Mouse (Mus musculus): Measurements from ENCODE around the gene Baiap2l2. TPM values are rescaled to one million over a fixed set of nuclear protein-coding genes. Genes with fewer than 3 reads are reported as not detected.

The Baiap2l2 gene
- polyA plus RNA-seq (2014; fragmentation: Nextera tagmentation; extraction: Ambion mirVana): 1.9 and 2.0 TPM in 2 replicates

- no peak within 1 kb of the TSS for H3K4me3 ChIP-seq (replicated peaks; ENCODE audit: low read depth, low read length)
- no peaks in the 10 kb centered on the region for H3K9me3 ChIP-seq (ENCODE audit: control insufficient read depth, low read length)
- no peak within 1 kb of the TSS for H3K9ac ChIP-seq (replicated peaks; ENCODE audit: low read length)
- DNase-seq (no peak), ATAC-seq (ENCODE audit: low FRiP score, low TSS enrichment) (no peak)
- peaks cover 16% of the 10 kb centered on the region; the same call in 1 of the 2 replicates for H3K36me3 ChIP-seq (ENCODE audit: control insufficient read depth, insufficient read depth, low read length)
- H3K4me1 ChIP-seq (ENCODE audit: control insufficient read depth, insufficient read depth, low read length): no peaks in the 10 kb centered on the region
- no peak within 1 kb of the TSS for H3K4me2 ChIP-seq (ENCODE audit: low read length)
- no peaks in the 10 kb centered on the region for H3K27me3 ChIP-seq (ENCODE audit: control insufficient read depth, insufficient read depth, low read length)
- WGBS: 68% methylated on average over 10 of the region's 10 CpGs
- no peak within 1 kb of the TSS for H3K27ac ChIP-seq (replicated peaks; ENCODE audit: low read depth, low read length)
These were observed at the start of gene Baiap2l2 for GRCm38 (mm10) chr15:79285399-79285798. Gene Baiap2l2 (minus strand): TSS chr15:79285537.

GRCm38 (mm10) chr15:79333409-79333808 lies 48.1 kb upstream of the Baiap2l2 start:
- H3K9me3 ChIP-seq (ENCODE audit: control insufficient read depth, low read length): no peaks in the 10 kb centered on the region
- H3K4me3 ChIP-seq (replicated peaks; ENCODE audit: low read depth, low read length): no peak overlapping the region
- H3K9ac ChIP-seq (replicated peaks; ENCODE audit: low read length): no peak overlapping the region
- H3K27me3 ChIP-seq (ENCODE audit: control insufficient read depth, insufficient read depth, low read length): no peaks in the 10 kb centered on the region
- H3K36me3 ChIP-seq (ENCODE audit: control insufficient read depth, insufficient read depth, low read length): no peaks in the 10 kb centered on the region
- ATAC-seq (ENCODE audit: low FRiP score, low TSS enrichment) (no peak), DNase-seq (no peak)
- WGBS: 78% methylated on average over 4 of the region's 4 CpGs
- no peaks in the 10 kb centered on the region for H3K4me1 ChIP-seq (ENCODE audit: control insufficient read depth, insufficient read depth, low read length)
- H3K27ac ChIP-seq (replicated peaks; ENCODE audit: low read depth, low read length): no peak overlapping the region
- no peak overlapping the region for H3K4me2 ChIP-seq (ENCODE audit: low read length)

- ATAC-seq (ENCODE audit: low FRiP score, low TSS enrichment): no peak
- no peak for DNase-seq
- H3K4me1 ChIP-seq (ENCODE audit: control insufficient read depth, insufficient read depth, low read length): peaks cover 18% of the 10 kb centered on the region
- no peak overlapping the region for H3K27ac ChIP-seq (replicated peaks; ENCODE audit: low read depth, low read length)
- no peak overlapping the region for H3K9ac ChIP-seq (replicated peaks; ENCODE audit: low read length)
- no peaks in the 10 kb centered on the region for H3K9me3 ChIP-seq (ENCODE audit: control insufficient read depth, low read length)
- H3K36me3 ChIP-seq (ENCODE audit: control insufficient read depth, insufficient read depth, low read length): no peaks in the 10 kb centered on the region
- H3K4me2 ChIP-seq (ENCODE audit: low read length): no peak overlapping the region
- H3K27me3 ChIP-seq (ENCODE audit: control insufficient read depth, insufficient read depth, low read length): no peaks in the 10 kb centered on the region
- 83% methylated on average over 4 of the region's 4 CpGs for WGBS
- H3K4me3 ChIP-seq (replicated peaks; ENCODE audit: low read depth, low read length): no peak overlapping the region
These were observed 45.2 kb upstream of the Baiap2l2 start for GRCm38 (mm10) chr15:79330521-79330920.

GRCm38 (mm10) chr15:79329979-79330363 lies 44.6 kb upstream of the Baiap2l2 start:
- Histone ChIP-seq H3K4me3 (replicated peaks; ENCODE audit: low read depth, low read length) (no peak overlapping the region), H3K9me3 (ENCODE audit: control insufficient read depth, low read length) (no peaks in the 10 kb centered on the region), H3K9ac (replicated peaks; ENCODE audit: low read length) (no peak overlapping the region), H3K4me2 (ENCODE audit: low read length) (no peak overlapping the region), H3K4me1 (ENCODE audit: control insufficient read depth, insufficient read depth, low read length) (peaks cover 23% of the 10 kb centered on the region), H3K27ac (replicated peaks; ENCODE audit: low read depth, low read length) (no peak overlapping the region), H3K36me3 (ENCODE audit: control insufficient read depth, insufficient read depth, low read length) (no peaks in the 10 kb centered on the region), H3K27me3 (ENCODE audit: control insufficient read depth, insufficient read depth, low read length) (no peaks in the 10 kb centered on the region)
- WGBS: 85% methylated on average over 6 of the region's 6 CpGs
- ATAC-seq (ENCODE audit: low FRiP score, low TSS enrichment) (no peak), DNase-seq (no peak)

- H3K4me2 ChIP-seq (ENCODE audit: low read length): no peak overlapping the region
- no peaks in the 10 kb centered on the region for H3K9me3 ChIP-seq (ENCODE audit: control insufficient read depth, low read length)
- H3K9ac ChIP-seq (replicated peaks; ENCODE audit: low read length): no peak overlapping the region
- DNase-seq (no peak), ATAC-seq (ENCODE audit: low FRiP score, low TSS enrichment) (no peak)
- H3K27me3 ChIP-seq (ENCODE audit: control insufficient read depth, insufficient read depth, low read length): no peaks in the 10 kb centered on the region
- 97% methylated on average over 6 of the region's 6 CpGs for WGBS
- H3K4me3 ChIP-seq (replicated peaks; ENCODE audit: low read depth, low read length): no peak overlapping the region
- H3K27ac ChIP-seq (replicated peaks; ENCODE audit: low read depth, low read length): no peak overlapping the region
- H3K36me3 ChIP-seq (ENCODE audit: control insufficient read depth, insufficient read depth, low read length): no peaks in the 10 kb centered on the region
- peaks cover 23% of the 10 kb centered on the region for H3K4me1 ChIP-seq (ENCODE audit: control insufficient read depth, insufficient read depth, low read length)
These were observed 44.1 kb upstream of the Baiap2l2 start for GRCm38 (mm10) chr15:79329346-79329978.

DNA sequence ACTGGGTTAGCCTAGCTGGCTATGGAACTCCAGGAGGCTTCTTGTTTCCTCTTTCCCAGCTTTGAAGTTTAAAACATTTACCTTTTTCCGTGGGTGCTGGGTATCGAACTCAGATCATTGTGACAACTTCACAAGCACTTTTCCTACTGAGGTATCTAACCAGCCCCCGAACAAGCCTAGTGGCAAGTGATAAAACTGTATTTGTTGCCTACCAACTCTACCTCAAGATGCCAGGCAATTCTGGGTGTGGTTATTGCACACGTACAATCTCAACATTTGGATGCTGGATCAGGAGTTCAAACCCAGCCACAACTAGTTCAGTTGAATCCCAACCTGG lies 43.6 kb upstream of the Baiap2l2 start:
- Histone ChIP-seq H3K4me2 (ENCODE audit: low read length) (peak overlapping the region; percentile 70; the same call in 1 of the 2 replicates), H3K9ac (replicated peaks; ENCODE audit: low read length) (no peak overlapping the region), H3K4me1 (ENCODE audit: control insufficient read depth, insufficient read depth, low read length) (peaks cover 23% of the 10 kb centered on the region), H3K9me3 (ENCODE audit: control insufficient read depth, low read length) (no peaks in the 10 kb centered on the region), H3K27ac (replicated peaks; ENCODE audit: low read depth, low read length) (no peak overlapping the region; the same call in 1 of the 2 replicates), H3K36me3 (ENCODE audit: control insufficient read depth, insufficient read depth, low read length) (no peaks in the 10 kb centered on the region), H3K27me3 (ENCODE audit: control insufficient read depth, insufficient read depth, low read length) (no peaks in the 10 kb centered on the region), H3K4me3 (replicated peaks; ENCODE audit: low read depth, low read length) (no peak overlapping the region)
- 97% methylated on average over 4 of the region's 4 CpGs for WGBS
- peak; percentile 23 for DNase-seq
- ATAC-seq (ENCODE audit: low FRiP score, low TSS enrichment): no peak

DNA sequence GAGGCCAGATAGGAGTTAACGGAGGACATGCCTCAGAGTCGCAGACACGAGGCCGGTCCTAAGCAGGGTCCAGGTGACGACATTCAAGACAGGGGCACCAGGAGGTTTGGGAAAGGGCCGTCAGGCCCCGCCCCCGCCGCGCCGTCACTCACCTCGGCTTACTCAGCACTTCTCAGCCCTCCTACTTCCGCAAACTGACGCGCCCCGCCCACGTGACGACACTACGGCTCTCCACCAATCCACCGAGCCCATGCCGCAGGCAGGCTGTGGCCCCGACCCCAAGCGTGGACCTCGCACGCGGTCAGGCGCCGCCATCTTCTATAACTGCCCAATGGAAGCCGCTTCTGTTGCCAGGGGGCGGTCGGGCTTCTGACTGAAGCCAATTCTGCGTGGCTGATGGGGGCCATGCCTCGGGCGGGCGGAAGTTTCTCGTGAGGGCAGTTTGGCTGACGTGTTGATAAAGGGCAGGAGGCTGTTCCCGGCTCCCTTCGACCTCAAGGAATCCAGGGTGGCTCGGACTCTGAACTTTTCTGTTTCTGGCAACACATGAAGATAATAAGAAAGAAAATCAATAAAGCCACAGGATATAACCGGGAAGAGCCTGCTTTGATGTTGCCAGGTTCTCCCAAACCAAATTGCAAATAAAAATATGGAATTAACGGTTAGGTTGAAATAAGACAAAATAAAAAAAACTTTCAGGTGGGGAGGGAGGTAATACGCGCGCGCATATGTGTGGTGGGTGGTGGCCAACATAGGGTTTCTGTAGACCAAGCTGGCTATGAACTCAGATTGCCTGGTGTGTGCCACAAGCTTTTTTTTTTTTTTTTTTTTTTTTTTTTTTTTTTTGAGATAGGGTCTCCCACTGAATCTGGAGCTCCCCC lies 43.0 kb upstream of the Baiap2l2 start, which contains the start of gene Pla2g6:
TSS of gene Pla2g6 (minus strand) at position 333 of the 881 bp plus-strand sequence.
- DNase-seq (peak; percentile 99), ATAC-seq (ENCODE audit: low FRiP score, low TSS enrichment) (peak; percentile 97)
- peak within 1 kb of the TSS; percentile 70 for H3K4me2 ChIP-seq (ENCODE audit: low read length)

GRCm38 (mm10) chr15:79326971-79327961 lies 41.9 kb upstream of the Baiap2l2 start:
- DNase-seq (peak; percentile 67), ATAC-seq (ENCODE audit: low FRiP score, low TSS enrichment) (peak; percentile 24)
- Histone ChIP-seq H3K36me3 (ENCODE audit: control insufficient read depth, insufficient read depth, low read length) (no peaks in the 10 kb centered on the region), H3K4me1 (ENCODE audit: control insufficient read depth, insufficient read depth, low read length) (peaks cover 23% of the 10 kb centered on the region), H3K4me2 (ENCODE audit: low read length) (peak overlapping the region; percentile 70), H3K4me3 (replicated peaks; ENCODE audit: low read depth, low read length) (peak overlapping the region; percentile 52), H3K27ac (replicated peaks; ENCODE audit: low read depth, low read length) (peak overlapping the region; percentile 93), H3K9ac (replicated peaks; ENCODE audit: low read length) (peak overlapping the region; percentile 70), H3K9me3 (ENCODE audit: control insufficient read depth, low read length) (no peaks in the 10 kb centered on the region), H3K27me3 (ENCODE audit: control insufficient read depth, insufficient read depth, low read length) (no peaks in the 10 kb centered on the region)
- 8% methylated on average over 20 of the region's 20 CpGs for WGBS

More for the DNA sequence above, 43.0 kb upstream of the Baiap2l2 start, which contains the start of gene Pla2g6:
- Histone ChIP-seq H3K4me1 (ENCODE audit: control insufficient read depth, insufficient read depth, low read length) (peaks cover 23% of the 10 kb centered on the region), H3K36me3 (ENCODE audit: control insufficient read depth, insufficient read depth, low read length) (no peaks in the 10 kb centered on the region), H3K9me3 (ENCODE audit: control insufficient read depth, low read length) (no peaks in the 10 kb centered on the region), H3K9ac (replicated peaks; ENCODE audit: low read length) (peak within 1 kb of the TSS; percentile 70), H3K4me3 (replicated peaks; ENCODE audit: low read depth, low read length) (peak within 1 kb of the TSS; percentile 52), H3K27ac (replicated peaks; ENCODE audit: low read depth, low read length) (peak within 1 kb of the TSS; percentile 93), H3K27me3 (ENCODE audit: control insufficient read depth, insufficient read depth, low read length) (no peaks in the 10 kb centered on the region)
- WGBS: 4% methylated on average over 46 of the region's 46 CpGs

Measured in midbrain, embryonic 14.5 days (tissue).